Mouse (Mus musculus) heart, embryonic 12.5 days (tissue): ENCODE data around the gene Olfm1. TPM values are rescaled to one million over a fixed set of nuclear protein-coding genes. Genes with fewer than 3 reads are reported as not detected.

Source experiments
- ATAC-seq: fragments of 200-750 bp; cut with Nextera tagmentation; 2 replicates; pipeline ENCODE4 v1.8.0; 2017; ENCODE audit warnings: moderate TSS enrichment, moderate library complexity; ENCODE audit not compliant: insufficient number of reproducible peaks, low FRiP score
- H3K27ac ChIP-seq: fragments of 300-500 bp; sonication (generic); 2 replicates; pipeline ENCODE4 v1.5.1; 2016; ENCODE audit warnings: mild to moderate bottlenecking, moderate library complexity; ENCODE audit not compliant: poor library complexity, severe bottlenecking
- H3K27me3 ChIP-seq: fragments of 300-500 bp; sonication (generic); replicated peaks from 2 replicates; pipeline ENCODE4 v1.6.1; 2016; ENCODE audit warnings: mild to moderate bottlenecking, moderate library complexity
- H3K36me3 ChIP-seq: fragments of 300-500 bp; sonication (generic); 2 replicates; pipeline ENCODE4 v1.6.1; 2016; ENCODE audit warnings: mild to moderate bottlenecking, moderate library complexity
- H3K4me1 ChIP-seq: fragments of 300-500 bp; sonication (generic); replicated peaks from 2 replicates; pipeline ENCODE4 v1.6.1; 2016; ENCODE audit warnings: mild to moderate bottlenecking
- H3K4me2 ChIP-seq: fragments of 300-500 bp; sonication (generic); 2 replicates; pipeline ENCODE4 v1.6.1; 2016; ENCODE audit warnings: mild to moderate bottlenecking, moderate library complexity
- H3K4me3 ChIP-seq: fragments of 300-500 bp; sonication (generic); 2 replicates; pipeline ENCODE4 v1.5.1; 2016; ENCODE audit warnings: mild to moderate bottlenecking
- H3K9ac ChIP-seq: fragments of 300-500 bp; sonication (generic); 2 replicates; pipeline ENCODE4 v1.6.1; 2016; ENCODE audit warnings: mild to moderate bottlenecking, moderate library complexity
- H3K9me3 ChIP-seq: fragments of 300-500 bp; sonication (generic); replicated peaks from 2 replicates; pipeline ENCODE4 v1.6.1; 2016; ENCODE audit warnings: mild to moderate bottlenecking, moderate library complexity
- WGBS: fragments of 180-500 bp; shearing (Covaris S2); methylation state at CpG from one replicate; pipeline ENCODE4 v1.1.7; 2016; 5-methylcytosine and 5-hydroxymethylcytosine counted together
- polyA plus RNA-seq: library from polyadenylated mRNA; unstranded; fragments of >200 nt; fragmentation: Nextera tagmentation; extraction: Ambion mirVana; gene quantifications from 2 replicates; pipeline ENCODE4 v1.2.1, GENCODE M21; 2016

Olfm1 gene
- polyA plus RNA-seq, result 6.1 and 6.2 TPM in 2 replicates

GRCm38 (mm10) chr2:28192821-28193689 is at the start of gene Olfm1:
Gene Olfm1, plus strand, starts transcription at chr2:28192992.
- ATAC-seq, result peak; percentile 46; the same call in 1 of the 2 replicates
- peak within 1 kb of the TSS; percentile 96 for H3K4me2 ChIP-seq
- H3K4me1 ChIP-seq, result peaks cover 5% of the 10 kb centered on the region; the same call in 1 of the 2 replicates
- WGBS, result 1% methylated on average over 75 of the region's 76 CpGs
- H3K9ac ChIP-seq, result peak within 1 kb of the TSS; percentile 54
- no peaks in the 10 kb centered on the region for H3K36me3 ChIP-seq
- H3K9me3 ChIP-seq, result no peaks in the 10 kb centered on the region
- H3K27me3 ChIP-seq, result peaks cover 70% of the 10 kb centered on the region
- no peak within 1 kb of the TSS for H3K27ac ChIP-seq
- peak within 1 kb of the TSS; percentile 70 for H3K4me3 ChIP-seq

GRCm38 (mm10) chr2:28143417-28144045 is 49.3 kb upstream of the Olfm1 start:
- 75% methylated on average over 13 of the region's 13 CpGs for WGBS
- Histone ChIP-seq H3K27ac (no peak overlapping the region), H3K4me3 (no peak overlapping the region), H3K9ac (no peak overlapping the region), H3K36me3 (no peaks in the 10 kb centered on the region), H3K4me1 (peaks cover 17% of the 10 kb centered on the region), H3K27me3 (peaks cover 4% of the 10 kb centered on the region; the same call in 1 of the 2 replicates), H3K4me2 (no peak overlapping the region), H3K9me3 (peaks cover 8% of the 10 kb centered on the region)
- ATAC-seq, result no peak

DNA sequence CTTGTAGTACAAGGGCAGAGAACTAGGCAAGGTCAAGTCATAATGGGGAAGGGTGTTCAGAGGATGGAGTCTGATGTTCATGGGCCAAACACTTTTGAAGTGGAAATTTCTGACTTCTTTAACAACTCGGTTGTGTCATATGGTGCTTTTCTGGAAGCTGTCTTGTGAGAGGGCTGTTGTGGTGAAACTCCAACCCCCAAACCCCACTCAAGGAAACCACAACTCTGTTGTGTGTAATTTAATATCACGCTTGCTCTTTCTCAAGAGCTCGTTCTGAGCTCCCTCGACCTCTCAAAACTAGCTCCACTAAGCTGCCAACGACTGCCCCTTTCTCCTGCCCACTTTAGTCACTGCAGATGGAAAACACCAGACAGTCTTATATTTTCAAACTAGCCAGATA is 47.1 kb upstream of the Olfm1 start:
- peaks cover 16% of the 10 kb centered on the region for H3K4me1 ChIP-seq
- peaks cover 8% of the 10 kb centered on the region; the same call in 1 of the 2 replicates for H3K27me3 ChIP-seq
- no peak for ATAC-seq
- no peak overlapping the region for H3K4me2 ChIP-seq
- no peak overlapping the region for H3K27ac ChIP-seq
- WGBS, result 81% methylated on average over 5 of the region's 5 CpGs
- H3K9ac ChIP-seq, result no peak overlapping the region
- peaks cover 8% of the 10 kb centered on the region for H3K9me3 ChIP-seq
- no peaks in the 10 kb centered on the region for H3K36me3 ChIP-seq
- no peak overlapping the region for H3K4me3 ChIP-seq

DNA sequence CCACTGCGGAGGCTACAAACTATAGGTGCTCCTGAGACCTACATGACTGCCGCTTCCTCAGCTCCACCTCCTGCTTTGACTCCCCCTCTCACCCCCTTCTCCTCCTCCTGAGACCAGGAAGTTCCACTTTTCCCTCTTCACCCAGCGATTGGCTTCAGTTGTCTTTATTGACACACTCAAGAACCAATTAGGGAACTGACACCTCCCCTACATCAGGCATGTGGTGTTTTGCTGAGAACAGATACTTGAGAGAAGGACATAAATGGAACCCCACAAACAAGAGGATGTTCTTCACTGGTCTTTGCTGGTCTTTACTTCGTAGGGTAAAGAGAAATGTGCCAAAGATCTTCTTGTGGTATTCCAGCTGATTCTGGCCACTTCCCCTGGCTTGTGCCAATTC is 46.6 kb upstream of the Olfm1 start:
- peaks cover 8% of the 10 kb centered on the region; the same call in 1 of the 2 replicates for H3K27me3 ChIP-seq
- no peak overlapping the region for H3K9ac ChIP-seq
- H3K4me3 ChIP-seq, result no peak overlapping the region
- 65% methylated on average over 4 of the region's 4 CpGs for WGBS
- no peak for ATAC-seq
- H3K36me3 ChIP-seq, result no peaks in the 10 kb centered on the region
- H3K4me1 ChIP-seq, result peaks cover 15% of the 10 kb centered on the region
- H3K9me3 ChIP-seq, result peaks cover 8% of the 10 kb centered on the region
- H3K27ac ChIP-seq, result no peak overlapping the region
- H3K4me2 ChIP-seq, result no peak overlapping the region

- Histone ChIP-seq H3K9ac (no peak overlapping the region), H3K9me3 (peaks cover 8% of the 10 kb centered on the region), H3K4me3 (no peak overlapping the region), H3K36me3 (no peaks in the 10 kb centered on the region), H3K4me2 (no peak overlapping the region), H3K4me1 (peaks cover 10% of the 10 kb centered on the region), H3K27me3 (peaks cover 8% of the 10 kb centered on the region; the same call in 1 of the 2 replicates), H3K27ac (no peak overlapping the region)
- no peak for ATAC-seq
- 36% methylated on average over 4 of the region's 4 CpGs for WGBS
These were observed 46.1 kb upstream of the Olfm1 start for GRCm38 (mm10) chr2:28146685-28147084.

DNA sequence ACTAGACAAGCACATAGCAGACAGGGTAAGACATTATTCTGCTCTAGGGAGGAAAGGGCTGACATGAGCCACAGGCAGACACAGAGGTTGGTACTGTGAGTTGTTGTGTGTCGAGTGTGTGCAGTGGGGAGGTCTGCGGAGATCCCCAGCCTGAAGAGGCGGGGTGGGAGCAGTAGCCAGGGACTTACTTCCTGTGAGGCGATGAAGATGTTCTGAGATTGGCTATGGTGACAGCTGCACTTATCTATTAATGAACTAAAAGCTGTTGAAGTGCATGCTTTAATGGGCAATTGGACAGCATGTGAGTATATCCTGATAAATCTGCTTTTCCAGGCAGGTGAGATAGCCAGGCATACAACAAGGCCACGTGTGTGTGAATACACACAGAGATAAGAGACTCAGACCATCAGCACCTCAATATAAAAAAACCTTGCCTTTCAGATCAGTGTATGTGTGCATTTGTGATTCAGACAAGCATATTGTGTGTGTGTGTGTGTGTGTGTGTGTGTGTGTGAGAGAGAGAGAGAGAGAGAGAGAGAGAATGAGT is 45.5 kb upstream of the Olfm1 start:
- Histone ChIP-seq H3K36me3 (no peaks in the 10 kb centered on the region), H3K4me2 (no peak overlapping the region), H3K27me3 (peaks cover 8% of the 10 kb centered on the region; the same call in 1 of the 2 replicates), H3K9me3 (peaks cover 8% of the 10 kb centered on the region), H3K9ac (no peak overlapping the region), H3K27ac (no peak overlapping the region), H3K4me3 (no peak overlapping the region), H3K4me1 (peaks cover 7% of the 10 kb centered on the region; the same call in 1 of the 2 replicates)
- WGBS, result 48% methylated on average over 5 of the region's 5 CpGs
- no peak for ATAC-seq

GRCm38 (mm10) chr2:28149688-28150087 is 43.1 kb upstream of the Olfm1 start:
- peaks cover 8% of the 10 kb centered on the region; the same call in 1 of the 2 replicates for H3K27me3 ChIP-seq
- H3K9me3 ChIP-seq, result peaks cover 8% of the 10 kb centered on the region
- H3K27ac ChIP-seq, result no peak overlapping the region
- H3K9ac ChIP-seq, result no peak overlapping the region
- no peak overlapping the region for H3K4me2 ChIP-seq
- H3K4me1 ChIP-seq, result peaks cover 7% of the 10 kb centered on the region; the same call in 1 of the 2 replicates
- no peak overlapping the region for H3K4me3 ChIP-seq
- H3K36me3 ChIP-seq, result no peaks in the 10 kb centered on the region
- 71% methylated on average over 11 of the region's 11 CpGs for WGBS
- ATAC-seq, result no peak

DNA sequence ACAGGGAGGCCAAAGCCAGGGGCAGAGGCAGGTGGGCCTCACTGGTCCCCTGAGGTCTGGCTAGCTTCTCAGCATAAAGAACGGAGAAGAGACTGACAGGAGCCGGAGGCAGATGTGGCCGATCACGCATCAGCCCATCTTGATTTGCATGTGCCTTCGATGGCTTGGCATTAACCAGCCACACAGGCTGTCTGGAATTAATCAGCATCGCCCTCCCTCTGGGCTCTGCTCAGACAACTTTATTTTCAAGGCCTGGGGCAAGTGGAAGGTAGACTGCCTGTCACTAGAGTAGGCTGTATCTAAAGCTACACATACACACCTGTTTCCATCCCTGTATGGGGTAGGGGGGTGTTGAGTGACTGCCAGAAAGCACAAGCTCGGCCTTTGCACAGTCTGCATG is 32.2 kb upstream of the Olfm1 start:
- WGBS, result 63% methylated on average over 7 of the region's 7 CpGs
- peaks cover 7% of the 10 kb centered on the region; the same call in 1 of the 2 replicates for H3K27me3 ChIP-seq
- no peak overlapping the region for H3K27ac ChIP-seq
- H3K4me2 ChIP-seq, result no peak overlapping the region
- ATAC-seq, result no peak
- H3K36me3 ChIP-seq, result no peaks in the 10 kb centered on the region
- H3K4me3 ChIP-seq, result no peak overlapping the region
- H3K9ac ChIP-seq, result no peak overlapping the region
- no peaks in the 10 kb centered on the region; the same call in 1 of the 2 replicates for H3K4me1 ChIP-seq
- no peaks in the 10 kb centered on the region for H3K9me3 ChIP-seq

DNA sequence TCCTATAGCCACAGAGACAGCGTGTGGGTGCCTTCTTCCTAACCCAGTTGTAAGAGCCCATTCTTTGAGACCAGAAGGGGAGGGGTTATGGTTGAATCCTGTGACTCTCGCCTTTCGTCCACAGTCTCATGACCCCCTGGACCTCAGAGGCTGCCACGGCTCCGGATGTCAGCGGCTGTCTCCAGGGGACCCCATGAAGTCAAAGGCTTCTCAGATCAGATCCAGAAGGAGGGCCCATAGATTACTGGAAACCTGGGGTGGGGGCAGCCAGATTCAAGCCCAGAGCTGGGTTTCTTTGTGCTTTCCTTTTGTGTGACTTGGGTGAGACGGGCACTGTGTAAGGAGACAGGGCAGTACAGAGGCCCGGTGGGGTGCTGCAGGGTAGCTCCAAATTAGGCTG is 27.2 kb upstream of the Olfm1 start:
- Histone ChIP-seq H3K9me3 (no peaks in the 10 kb centered on the region), H3K9ac (no peak overlapping the region), H3K36me3 (no peaks in the 10 kb centered on the region), H3K4me2 (no peak overlapping the region), H3K4me1 (no peaks in the 10 kb centered on the region; the same call in 1 of the 2 replicates), H3K27ac (no peak overlapping the region), H3K27me3 (peaks cover 9% of the 10 kb centered on the region), H3K4me3 (no peak overlapping the region)
- 73% methylated on average over 8 of the region's 8 CpGs for WGBS
- ATAC-seq, result no peak

DNA sequence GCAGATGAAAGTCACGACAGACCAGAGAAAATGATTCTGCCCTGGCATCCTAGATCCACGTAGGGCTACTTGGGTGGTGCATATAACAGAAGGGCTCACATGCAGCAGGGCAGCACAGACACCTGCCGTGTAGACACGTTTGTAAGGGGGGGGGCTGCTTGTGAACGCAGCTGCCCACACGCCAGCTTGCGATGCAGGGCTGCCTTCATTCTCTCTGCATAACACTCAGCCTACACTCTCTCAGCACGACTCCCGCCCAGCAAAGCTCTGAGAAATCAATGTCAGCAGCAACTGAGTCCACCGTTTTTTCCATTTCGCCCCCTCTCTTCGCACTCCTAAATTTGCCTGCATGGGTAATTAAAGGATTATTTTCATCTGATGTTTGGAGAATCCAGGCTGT is 23.5 kb upstream of the Olfm1 start:
- Histone ChIP-seq H3K9ac (no peak overlapping the region), H3K27me3 (peaks cover 9% of the 10 kb centered on the region), H3K27ac (no peak overlapping the region), H3K9me3 (no peaks in the 10 kb centered on the region), H3K4me1 (no peaks in the 10 kb centered on the region), H3K4me2 (no peak overlapping the region), H3K4me3 (no peak overlapping the region), H3K36me3 (no peaks in the 10 kb centered on the region)
- no peak for ATAC-seq
- 65% methylated on average over 12 of the region's 12 CpGs for WGBS

- no peak overlapping the region for H3K4me3 ChIP-seq
- no peaks in the 10 kb centered on the region for H3K36me3 ChIP-seq
- 78% methylated on average over 6 of the region's 6 CpGs for WGBS
- no peak overlapping the region for H3K4me2 ChIP-seq
- no peak overlapping the region for H3K9ac ChIP-seq
- H3K4me1 ChIP-seq, result no peaks in the 10 kb centered on the region
- H3K27ac ChIP-seq, result no peak overlapping the region
- H3K27me3 ChIP-seq, result peaks cover 9% of the 10 kb centered on the region
- H3K9me3 ChIP-seq, result 0 out of 2 replicates have a peak, but pooled peaks cover 4% of the 10 kb centered on the region
- ATAC-seq, result no peak
These were observed 20.8 kb upstream of the Olfm1 start for GRCm38 (mm10) chr2:28171962-28172361.
